Mouse (Mus musculus) neutrophil, adult 5-6 weeks (primary cell): ENCODE data around the gene Bend7. TPM values are rescaled to one million over a fixed set of nuclear protein-coding genes. Genes with fewer than 3 reads are reported as not detected.

ENCODE experiments used
- ATAC-seq: fragments of 151-379, 151-347 bp; 2 replicates; pipeline ENCODE4 v1.8.0; 2017; ENCODE audit warnings: mild to moderate bottlenecking, moderate TSS enrichment; ENCODE audit not compliant: insufficient number of reproducible peaks, poor library complexity, low FRiP score, severe bottlenecking; ENCODE audit errors: extremely low read depth
- total RNA-seq: library from RNA; stranded (forward); fragments of 200-1000 nt; gene quantifications from 2 replicates; pipeline ENCODE4 v1.2.3, GENCODE M21; 2017

Bend7 gene
- total RNA-seq: not detected in 2 replicates

DNA sequence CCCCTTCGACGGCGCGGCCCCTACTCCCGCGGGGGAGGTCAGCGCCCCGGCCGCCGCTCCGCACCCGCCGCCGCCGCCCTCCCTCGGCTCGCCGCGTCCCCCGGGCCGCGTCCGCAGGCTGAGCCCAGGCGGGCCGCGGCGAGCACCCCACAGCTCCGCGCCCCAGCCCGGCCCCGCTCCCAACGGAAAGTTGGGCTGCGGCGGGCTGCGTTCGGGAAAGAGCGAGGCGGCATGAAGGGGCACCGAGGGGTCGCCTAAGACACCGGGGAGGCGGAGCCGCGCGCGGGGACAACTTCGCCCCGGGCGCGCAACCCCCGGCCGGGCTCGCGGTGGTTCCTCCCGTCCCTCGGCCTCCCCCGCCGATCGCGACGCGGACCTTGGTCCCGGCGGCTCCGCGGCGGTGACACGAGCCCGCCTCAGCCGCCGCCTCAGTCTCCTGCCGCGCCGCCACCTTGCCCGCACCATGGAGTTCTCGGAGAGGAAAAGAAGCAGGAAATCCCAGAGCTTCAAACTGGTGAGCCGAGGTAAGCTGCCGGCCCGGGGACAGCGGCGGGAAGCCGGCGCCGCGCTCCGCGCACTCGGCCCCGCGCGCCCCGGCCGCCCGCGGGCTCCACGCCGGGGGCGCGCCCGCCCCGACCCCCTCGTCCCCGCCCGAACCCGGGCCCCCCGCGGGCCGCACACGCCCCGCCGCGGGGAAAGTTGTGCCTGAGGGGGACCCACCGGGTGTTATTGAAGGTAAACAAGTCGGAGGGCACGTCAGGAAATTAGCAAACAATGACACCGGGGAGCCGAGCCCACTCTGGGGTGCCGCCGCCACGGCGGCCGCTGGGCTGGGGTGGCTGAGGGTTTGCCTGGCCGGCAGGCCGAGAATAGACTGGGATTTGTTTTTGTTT is at the start of gene Bend7:
Bend7 (plus strand) TSS at position 63 of the 893 bp plus-strand sequence.
- no peak for ATAC-seq

DNA sequence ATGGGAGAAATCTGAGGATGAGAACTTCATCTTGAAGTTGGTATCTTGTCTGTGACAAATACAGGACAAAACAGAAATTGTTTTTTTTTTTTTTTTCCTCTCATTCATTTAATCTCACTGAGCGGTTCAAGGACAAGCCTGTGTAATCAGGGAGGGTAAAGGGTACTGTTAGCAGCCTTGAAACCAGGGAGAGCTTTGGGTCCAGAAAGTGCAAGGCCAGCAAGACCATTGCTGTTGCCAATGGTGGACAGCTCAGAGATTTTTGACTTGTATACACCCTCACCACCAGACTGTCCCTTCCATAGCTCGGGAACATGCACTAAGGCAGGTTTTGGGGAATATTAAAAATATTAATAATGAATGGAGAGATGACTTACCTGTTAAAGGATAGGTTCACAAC is 49.0 kb upstream of the Bend7 start:
- ATAC-seq: no peak

DNA sequence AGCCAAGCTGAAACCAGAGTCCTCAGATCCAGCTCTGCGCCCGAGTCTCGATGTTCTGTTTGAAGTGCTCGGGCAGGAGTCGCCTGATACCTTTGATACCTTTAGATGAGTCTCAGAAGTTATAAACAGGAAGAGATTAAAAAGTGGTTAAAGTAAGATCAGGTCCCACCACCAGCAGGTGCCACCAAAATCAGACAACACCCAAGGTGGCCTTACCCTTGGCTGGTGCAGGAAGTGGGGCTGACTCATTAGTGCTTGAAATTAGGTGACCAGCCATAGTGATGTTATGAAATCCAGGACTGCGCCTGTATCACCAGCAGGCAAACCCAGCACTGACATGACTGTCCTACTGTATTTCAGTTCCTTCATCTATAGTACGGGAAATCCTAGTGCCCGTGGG is 47.9 kb upstream of the Bend7 start:
- no peak for ATAC-seq

DNA sequence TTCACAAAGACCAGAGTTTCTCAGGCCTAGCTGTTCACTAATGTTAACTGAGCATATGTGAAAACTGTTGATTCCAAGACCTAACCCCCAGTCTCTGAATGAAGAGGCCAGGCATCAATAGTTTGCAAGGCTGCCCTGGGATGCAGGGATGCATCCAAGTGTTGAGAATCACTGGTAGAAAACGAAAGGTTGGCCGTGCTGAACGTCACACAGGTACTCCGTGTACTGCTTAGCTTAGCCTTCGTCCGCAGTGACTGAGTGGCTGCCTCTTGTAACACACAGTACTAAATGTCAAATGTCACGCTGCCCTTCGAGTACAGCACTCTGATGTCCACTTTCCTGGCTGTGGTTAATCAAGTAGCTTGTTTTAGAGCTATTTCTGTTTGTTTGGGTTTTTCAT is 46.0 kb upstream of the Bend7 start:
- ATAC-seq: no peak

DNA sequence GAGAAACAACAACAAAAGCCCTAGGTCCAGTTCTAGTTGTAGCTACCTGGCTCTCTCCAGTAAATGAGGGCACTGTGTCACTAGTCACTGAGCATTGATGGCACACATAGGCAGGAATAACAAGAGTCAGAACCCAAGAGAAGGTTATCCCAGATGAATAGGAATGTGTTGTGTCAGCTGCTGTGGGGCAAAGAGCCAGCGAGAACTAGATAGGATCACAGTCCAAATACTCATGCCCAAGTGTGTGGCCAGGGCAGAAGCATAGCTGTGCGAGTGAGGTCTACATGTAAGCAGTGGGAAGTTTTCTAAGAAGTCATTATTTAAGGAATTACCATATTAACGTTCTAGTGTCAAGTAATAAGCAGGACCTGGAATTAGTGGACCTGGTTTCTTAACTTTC is 37.7 kb upstream of the Bend7 start:
- no peak for ATAC-seq

DNA sequence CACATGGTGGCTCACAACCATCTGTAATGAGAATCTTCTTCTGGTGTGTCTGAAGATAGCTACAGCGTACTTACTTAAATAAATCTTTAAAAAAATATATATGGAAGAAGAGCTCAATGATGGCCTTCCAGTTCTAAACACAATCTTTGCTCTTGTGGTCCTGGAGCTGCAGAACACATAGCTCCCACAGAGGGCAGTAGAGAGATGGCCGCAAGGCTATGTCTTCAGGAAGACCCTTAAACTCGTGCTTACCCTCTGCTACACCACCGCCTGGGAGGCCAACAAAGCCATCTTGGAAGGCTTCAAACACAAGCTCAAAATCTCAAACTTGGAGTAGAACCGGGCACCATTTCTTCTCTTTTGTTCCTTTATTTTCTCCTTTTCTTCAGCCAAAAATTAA is 6.4 kb upstream of the Bend7 start:
- no peak for ATAC-seq

DNA sequence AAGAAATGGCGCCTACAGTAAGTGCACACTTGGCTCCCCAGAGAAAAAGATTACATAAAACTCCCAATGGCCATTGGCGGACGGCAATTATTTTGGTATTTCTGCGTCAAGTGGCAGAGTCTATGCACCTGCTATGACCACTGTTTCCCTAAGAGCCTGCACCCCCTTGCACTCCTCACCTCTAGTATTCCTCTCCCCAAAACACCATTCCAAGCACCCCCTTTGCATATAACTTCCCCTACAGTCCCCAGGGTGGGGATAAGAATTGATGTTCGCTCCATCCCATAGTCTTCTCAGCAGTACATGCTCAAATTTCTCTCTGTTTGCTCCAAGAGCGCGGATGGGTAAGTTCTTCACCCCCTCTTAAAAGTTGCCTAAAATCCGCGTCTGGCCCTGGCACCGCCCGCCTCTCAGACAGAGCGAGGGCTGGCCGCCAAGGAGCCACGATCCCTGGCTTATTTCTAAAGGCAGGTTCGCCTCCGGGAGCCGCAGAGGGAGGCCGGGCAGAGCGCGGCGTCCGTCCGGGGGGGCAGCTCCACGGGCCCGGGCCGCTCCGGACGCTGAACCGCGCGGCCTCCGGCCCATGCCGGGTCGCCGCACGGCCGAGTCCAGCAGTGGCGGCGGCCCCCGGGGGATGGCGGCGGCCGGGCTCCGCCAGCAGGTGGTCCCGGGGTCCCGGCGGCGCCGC is 406 bp upstream of the Bend7 start:
- ATAC-seq: no peak

DNA sequence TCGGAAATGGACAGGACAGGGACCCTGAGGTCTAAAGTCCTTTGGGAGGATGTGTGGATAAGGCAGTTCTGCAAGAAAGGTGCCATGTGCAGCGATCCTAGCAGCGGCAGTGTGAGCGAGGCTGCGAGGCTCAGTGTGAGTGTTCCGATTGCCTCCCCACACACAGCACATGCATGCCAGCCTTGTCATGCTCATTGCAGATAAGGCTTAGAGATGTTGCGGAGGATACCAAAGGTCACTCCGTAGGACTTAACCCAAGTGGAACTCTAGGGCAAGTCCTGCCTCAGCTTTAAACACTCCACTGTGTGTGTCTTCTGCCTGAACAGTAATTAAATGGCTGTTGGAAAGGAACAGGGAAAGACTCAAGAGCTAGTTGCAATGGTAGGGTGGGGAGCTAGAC is 5.5 kb downstream of the Bend7 start:
- no peak for ATAC-seq

DNA sequence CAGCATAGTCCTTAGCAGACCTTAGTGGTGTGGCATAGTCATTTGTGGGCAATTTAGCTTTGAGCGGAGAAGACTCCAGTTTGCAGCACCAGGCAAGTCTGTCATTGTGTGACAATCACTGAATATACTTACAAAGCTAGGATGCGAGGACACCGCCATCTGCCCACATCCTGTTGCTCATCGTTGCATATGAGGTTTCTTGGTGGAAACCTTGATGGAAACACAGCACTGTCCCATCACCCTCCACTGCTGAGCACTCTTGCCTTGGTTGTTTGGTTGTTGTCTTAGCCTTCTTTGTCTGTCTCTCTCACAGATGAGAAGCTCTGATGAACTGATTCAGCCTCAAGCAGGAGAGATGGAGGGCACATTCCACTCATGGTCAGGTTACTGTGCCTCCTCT is 12.5 kb downstream of the Bend7 start:
- ATAC-seq: no peak

DNA sequence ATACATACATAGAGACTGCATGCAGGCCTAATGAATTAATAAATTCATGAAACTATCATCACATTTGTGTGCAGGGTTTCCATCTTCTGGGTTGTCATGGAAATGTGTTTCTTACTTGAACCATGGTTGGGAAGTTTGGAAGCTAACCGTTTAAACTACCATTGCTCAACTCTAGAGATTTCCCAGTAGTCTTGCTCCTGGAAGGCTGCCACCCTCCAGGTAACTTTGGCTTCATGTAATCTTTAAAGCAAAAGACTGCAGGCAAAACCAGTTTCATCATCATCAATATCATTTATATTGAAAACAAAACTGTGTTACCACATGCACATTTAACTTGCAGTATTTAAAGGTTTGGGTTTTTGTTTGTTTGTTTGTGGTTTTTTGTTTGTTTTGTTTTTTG is 16.3 kb downstream of the Bend7 start:
- no peak for ATAC-seq

DNA sequence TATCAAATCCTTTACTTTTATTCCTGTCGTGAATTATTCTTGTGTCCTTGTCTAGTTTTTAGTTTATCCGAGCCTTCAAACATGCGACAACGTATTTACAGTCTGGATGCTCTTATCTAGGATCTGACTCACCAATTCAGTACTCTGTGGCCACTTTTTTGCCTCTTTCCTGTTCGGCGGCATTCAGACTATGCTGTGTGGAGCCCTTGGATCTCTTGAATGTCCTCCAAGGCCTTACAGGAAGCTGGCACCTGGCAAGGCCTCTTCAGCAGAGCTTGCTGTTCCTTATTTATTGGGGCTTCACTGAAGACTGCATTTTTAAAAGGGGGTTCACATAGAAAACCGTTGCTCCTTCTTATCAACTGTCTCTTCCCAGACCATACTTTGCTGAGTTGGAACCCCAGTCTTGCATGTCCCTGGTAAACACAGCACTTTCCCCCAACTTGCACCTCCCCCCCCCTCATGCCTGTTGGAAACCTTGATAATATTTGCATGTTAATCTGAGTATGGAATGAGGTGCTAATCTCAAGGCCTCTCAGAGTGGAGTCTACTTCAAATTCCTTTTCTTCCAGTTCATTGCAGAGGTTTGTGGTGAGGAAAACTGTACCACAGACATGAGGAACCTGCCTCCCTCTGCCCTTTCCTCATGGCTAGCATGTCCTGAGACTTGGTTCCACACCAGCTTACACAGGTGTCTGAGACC is 18.6 kb downstream of the Bend7 start:
- no peak for ATAC-seq

DNA sequence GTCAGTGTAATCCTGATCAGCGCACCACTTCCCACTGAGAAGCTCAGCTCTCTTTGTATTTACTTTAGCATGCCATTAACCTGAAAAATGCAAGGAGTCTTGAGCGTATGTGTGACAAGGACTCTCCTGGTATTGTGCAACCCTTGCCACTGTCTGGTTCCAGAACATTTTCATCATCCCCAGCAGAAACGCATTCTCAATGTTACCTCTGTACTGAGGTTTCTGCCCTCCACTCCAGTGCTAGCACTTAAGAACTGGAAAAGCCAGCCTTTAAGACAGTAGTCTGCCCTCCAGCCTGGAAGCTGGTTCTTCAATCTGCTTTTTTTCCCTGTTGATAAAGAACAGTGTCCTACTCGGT is 19.1 kb downstream of the Bend7 start:
- no peak for ATAC-seq

DNA sequence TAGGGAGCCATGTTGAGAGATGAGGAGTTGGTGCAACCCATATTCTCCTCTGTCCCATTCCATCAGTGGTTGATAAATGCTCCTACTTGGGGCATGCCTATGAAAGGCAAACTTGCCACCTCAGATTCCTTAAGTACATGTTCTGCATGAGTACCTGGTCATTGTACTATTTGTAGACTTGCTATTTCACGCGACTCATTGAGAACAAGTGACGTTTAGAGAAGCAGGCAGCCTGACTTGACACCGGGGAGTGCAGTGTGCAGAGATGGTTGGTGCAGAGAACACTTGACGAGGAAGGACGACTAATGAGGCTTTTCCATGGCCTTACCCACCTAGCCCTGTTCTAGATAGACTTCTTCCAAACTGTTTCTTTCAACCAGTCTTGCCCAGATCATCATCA is 34.3 kb downstream of the Bend7 start:
- no peak for ATAC-seq

DNA sequence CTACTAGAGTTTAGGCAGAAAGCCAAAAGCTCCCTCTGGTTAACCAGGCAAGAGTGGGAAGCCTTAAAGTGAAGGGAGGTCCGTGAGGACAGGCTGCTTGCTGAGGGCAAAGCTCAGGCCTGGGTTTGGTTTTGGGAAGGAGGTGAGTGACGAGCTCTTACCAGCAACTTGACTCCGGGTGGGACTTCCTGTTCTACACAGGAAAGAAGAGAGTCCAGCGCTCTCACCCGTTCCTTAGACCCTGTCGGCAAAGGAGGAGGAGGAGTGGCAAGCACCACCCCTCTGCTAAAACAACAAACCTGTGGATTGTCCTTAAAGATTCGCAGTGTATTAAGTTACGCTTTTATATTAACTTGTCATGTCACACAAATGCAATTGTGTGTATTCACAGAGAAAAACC is 38.1 kb downstream of the Bend7 start:
- ATAC-seq: no peak

DNA sequence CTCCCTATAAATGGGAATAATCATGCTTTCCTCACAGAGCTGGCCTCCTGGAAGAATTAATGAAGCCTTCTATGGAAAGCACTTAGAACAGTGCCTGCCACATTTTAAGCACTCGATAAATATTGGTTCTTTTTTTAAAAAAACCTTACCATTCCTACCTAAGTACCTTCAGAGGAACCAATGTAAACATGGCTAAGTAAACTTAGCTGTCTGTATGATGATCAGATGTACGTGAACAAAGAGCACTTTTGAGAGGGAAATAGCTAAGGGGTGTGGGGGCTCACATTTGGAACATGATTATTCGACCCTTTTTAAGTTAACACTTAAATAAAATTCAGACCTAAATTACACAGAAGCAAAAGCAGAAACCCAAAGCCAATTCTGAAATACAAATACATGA is 39.6 kb downstream of the Bend7 start:
- ATAC-seq: no peak

DNA sequence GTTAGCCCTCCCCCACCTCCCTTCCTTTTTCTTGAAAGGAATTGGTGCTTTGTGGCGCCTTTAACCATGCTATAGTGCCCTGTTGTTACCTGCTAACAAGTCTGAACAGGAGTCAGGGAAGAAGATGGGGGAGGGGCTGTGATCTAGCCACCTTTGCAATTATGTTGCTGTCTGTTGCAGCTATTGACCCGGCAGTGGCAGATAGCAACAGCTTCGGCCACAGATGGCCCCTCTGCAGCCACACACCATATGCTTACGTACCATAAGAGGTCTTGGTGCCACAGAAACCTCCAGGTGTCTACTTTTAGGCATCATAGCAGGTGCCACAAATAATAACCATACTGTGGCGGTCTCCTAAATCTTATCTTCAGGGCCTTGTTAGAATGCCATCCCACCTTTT is 43.1 kb downstream of the Bend7 start:
- no peak for ATAC-seq

DNA sequence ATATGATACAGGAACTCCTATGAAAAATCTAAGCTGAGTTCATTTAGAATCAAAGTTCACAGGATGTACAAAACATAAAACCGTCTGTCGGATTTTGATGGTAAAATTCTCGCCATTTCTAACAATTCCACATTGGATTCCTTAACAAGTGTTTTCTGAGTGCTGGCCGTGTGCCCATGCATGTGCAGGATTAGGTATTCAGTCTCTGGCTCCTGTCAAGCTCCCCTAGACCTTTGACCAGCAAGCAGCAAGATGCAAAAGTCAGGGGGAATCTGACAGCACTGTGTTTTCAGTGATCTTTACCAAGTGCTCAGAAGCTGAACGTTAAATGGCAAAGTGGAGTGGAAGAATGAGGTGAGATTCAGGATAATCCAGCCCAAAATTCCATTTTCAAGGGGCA is 44.3 kb downstream of the Bend7 start:
- no peak for ATAC-seq

DNA sequence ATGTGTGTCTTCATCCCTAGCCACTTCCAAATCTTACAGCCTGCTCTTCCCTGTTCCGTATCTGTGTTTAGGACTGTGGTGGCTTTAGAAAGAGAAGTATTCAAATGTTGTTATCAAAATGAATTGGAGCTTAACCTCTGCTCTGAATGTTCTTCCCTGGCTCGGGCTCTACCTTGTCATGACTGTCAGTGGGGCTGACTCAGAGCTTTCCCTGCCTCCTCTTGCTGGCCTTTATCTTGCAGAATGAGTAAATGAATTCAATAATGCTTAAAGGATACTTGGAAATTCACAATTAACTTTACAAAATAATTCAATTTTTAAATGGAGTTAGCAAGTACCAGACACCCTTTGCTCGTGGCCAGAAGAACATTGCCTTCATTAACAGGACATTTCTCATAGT is 46.4 kb downstream of the Bend7 start:
- ATAC-seq: no peak

DNA sequence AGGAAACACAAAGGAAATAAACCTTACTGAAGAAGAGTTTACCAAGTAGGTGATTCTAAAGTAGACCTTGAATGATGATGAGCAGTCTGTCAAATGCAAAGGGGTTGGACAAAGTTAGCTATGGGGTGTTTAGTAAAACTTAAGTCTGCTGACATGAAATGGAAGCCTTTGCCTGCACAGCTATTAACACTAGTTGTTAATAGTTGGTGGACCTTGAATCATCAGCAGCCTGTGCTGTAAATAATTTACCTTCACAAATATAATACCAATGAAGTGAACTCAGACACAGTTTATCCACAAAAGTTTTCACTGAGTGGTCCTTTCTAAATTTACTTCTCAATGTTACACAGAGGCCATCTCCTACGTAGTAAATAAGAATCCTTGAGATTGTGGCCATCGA is 52.7 kb downstream of the Bend7 start:
- no peak for ATAC-seq

DNA sequence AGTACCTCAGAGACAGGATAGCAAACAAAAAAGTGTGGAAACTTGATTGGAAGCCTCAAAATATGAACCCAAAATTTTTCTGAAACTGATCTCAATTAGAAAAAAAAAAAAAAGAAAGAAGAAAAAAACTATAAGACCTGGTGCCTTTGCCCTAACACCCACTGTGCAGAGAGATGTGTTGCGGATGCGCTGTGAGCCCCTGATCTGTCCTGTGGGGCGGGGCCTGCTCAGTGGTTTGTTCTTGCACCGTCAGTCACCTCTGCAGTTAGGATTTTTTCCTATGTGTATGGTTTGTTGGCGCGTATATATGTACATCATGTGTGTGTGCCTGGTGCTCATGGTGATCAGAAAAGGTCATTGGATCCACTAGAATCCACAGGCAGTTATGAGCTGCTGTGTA is 56.3 kb downstream of the Bend7 start:
- ATAC-seq: no peak
